Mouse (Mus musculus) frontal cortex, adult 2 months (tissue): ENCODE measurements around the gene Tmem221. TPM values are rescaled to one million over a fixed set of nuclear protein-coding genes. Genes with fewer than 3 reads are reported as not detected.

Source experiments
- DNase-seq, 2 experiments: peaks; one replicate each; pipeline ENCODE4 v3.0.0; 2022; ENCODE audit warnings: low spot score in 1 of 2; ENCODE audit errors: extremely low spot score in 1 of 2
- polyA plus RNA-seq: library from polyadenylated mRNA; depleted of rRNA; stranded (reverse); fragments of >200 nt; gene quantifications from 2 replicates; pipeline ENCODE4 v1.2.3, GENCODE M21; 2012; rRNA removed

The Tmem221 gene
- polyA plus RNA-seq, 1 experiment, result 0.14 TPM

DNA sequence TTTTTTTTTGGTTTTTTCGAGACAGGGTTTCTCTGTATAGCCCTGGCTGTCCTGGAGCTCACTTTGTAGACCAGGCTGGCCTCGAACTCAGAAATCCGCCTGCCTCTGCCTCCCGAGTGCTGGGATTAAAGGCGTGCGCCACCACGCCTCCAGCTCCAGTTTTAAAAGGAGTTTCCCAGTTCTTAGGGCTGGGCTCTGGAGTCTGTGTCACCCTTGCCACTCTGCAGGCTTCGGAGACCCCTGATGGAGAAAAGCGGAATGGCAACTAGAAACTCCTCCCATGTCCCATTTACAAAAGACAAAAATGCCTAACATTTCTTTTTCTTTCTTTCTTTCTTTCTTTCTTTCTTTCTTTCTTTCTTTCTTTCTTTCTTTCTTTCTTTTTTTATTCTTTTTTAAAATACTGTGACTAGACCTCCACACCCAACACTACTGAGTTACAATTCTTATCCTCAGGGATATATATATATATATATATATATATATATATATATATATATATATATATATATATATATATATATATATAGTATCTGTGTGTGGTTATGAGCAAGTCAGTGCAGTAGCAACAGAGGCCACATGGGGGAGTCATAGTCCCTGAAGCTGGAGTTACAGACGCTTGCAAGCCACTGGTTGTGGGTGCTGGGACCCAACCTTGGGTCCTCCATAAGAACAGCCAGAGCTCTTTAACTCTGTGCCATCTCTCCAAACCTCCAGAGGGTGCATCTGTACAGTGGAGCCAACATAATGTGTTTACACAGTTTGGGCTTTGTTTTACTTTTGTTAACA lies 39.4 kb downstream of the Tmem221 start:
- peak in 1 of 2 experiments; percentile 51 for DNase-seq

DNA sequence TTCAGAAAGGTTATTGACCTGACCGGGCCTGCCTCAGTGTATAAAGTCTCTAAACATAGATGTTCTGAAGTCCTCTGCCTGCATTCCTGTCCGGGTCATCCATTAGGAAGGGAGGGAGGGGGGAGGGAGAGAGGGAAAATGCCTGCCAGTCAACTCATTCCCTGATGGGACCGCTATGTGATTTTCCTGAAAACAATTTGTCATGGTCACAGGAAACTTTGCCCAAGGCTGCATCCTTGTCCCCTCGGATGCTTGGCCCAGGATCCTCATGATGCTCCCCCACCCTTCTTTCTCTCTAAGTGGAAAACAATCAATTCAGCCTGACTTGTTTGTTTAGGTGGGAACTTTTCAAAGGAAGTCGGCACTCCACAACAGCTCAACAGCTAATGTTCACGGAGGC lies 41.9 kb downstream of the Tmem221 start:
- no peak for DNase-seq

DNA sequence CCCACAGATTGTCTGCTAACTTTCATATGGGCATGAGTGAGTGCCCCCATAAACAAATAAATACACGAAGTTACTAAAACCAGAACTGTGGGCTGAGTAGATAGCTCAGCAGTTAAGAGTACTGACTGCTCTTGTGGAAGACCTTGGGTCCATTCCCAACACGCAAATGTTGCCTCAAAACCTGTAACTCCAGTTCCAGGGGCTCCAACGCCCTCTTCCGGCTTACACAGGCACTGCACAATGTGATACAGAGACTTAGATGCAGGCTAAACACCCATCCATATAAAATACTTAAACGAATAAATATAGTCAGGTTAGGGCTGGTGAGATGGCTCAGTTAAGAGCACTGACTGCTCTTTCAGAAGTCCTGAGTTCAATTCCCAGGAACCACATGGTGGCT lies 43.6 kb downstream of the Tmem221 start:
- DNase-seq, result no peak

DNA sequence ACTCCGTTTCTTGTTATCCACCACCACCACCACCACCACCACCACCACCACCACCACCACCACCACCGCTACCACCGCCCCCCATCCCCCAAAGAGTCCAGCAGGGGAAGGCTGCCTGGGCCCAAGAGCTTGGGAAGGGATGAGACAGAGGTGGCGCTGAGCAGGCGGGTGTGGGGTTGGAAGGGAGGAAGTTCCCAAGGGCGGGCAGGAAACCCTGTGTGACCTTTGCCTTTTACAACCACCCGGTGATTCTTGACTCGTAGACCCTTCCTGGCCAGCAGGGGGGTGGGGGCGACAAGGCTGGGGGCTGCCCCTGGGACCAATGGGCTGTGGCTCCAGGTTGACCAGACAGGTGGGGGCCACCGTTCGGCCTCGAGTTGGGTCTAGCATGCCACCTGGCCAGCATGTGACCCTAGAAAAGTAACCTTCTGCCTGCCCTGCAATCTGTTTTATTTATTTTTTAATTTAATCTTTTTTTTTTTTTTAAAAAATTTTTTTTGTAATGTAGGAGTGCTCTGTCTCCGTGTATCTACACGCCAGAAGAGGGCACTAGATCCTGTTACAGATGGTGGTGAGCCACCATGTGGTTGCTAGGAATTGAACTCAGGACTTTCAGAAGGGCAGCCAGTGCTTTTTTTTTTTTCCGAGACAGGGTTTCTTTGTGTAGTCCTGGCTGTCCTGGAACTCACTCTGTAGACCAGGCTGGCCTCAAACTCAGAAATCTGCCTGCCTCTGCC lies 45.5 kb downstream of the Tmem221 start:
- no peak for DNase-seq

DNA sequence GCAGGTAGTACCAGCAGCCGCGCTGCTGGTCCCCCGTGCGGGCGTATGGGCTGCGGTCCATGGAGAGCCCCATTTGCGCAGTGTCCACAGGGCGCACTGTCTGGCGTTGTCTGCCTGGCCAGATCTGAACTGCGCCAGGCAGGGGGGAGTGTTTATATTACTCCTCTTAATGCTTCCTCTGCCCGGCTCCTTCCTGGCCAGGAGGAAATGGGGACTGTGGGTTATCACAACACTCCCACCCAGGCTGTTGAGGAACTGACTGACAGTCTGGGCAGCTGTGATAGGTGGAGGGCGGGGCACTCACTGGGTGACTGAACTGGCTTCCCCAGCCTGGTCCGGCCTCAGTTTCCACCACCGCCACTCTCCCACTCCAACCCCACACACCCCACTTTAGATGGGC lies 47.0 kb downstream of the Tmem221 start, which contains the start of gene Plvap:
Gene Plvap, minus strand, starts transcription at position 109 of the 400 bp plus-strand sequence.
- no peak for DNase-seq

DNA sequence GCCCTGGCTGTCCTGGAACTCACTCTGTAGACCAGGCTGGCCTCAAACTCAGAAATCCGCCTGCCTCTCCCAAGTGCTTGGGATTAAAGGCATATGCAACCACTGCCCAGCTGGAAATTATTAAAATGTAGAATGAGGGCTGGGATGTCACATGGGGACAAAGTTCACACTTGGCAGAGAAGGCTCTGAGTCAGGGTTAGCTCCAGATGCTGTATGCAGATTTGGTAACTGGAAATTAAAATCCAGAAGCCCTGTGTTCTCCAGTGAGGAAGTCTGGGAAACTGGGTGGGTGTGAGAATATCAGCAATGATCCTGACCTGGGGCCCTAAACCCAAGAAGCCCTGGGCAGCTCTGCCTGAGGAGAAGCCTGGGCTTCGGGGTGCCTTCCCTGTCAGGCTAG lies 49.4 kb downstream of the Tmem221 start:
- DNase-seq, result no peak

DNA sequence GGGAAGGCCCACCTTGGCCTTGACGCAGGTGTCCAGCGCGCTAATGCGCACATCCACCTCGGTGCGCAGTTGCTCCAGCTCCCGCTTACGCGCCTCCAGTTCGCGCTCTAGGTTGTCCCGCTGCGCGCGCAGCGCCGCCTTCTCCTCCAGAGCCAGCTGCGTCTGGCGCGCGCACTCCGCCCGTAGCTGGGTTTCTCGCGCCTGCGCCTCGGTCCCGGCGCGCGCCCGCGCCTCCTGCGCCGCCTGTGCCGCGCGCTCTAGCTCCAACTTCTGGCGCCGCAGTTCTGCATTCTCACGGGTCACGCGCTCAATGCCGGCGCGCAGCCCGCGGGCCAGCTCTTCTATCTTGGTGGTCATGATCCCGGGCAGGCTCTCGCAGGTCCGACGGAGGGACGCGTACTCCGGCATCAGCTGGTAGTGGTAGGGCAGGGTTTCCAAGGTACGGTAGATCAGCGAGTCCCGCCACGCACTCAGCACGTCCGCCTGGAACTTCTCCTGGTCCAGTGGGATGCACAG lies 51.0 kb downstream of the Tmem221 start:
- peak; percentile 60 to 86 for DNase-seq

DNA sequence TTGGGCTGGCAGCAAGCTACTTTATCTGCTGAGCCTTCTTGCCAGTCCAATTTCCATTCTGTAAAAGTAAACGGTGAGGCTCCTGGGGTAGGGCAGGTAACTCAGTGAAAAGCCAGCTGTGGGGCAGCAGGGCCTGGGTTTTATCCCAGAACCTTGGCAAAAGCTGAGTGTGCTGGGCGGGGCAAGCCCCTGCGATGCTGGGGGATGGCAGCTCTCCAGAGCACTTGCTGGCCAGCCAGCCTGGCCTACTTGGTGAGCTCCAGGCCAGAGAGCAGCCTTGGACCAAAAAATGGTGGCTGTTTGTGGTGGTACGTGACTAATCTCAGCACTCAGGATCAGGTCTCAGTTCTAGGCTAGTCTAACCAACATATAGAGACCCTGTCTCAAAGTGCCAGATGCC lies 52.7 kb downstream of the Tmem221 start:
- no peak for DNase-seq

DNA sequence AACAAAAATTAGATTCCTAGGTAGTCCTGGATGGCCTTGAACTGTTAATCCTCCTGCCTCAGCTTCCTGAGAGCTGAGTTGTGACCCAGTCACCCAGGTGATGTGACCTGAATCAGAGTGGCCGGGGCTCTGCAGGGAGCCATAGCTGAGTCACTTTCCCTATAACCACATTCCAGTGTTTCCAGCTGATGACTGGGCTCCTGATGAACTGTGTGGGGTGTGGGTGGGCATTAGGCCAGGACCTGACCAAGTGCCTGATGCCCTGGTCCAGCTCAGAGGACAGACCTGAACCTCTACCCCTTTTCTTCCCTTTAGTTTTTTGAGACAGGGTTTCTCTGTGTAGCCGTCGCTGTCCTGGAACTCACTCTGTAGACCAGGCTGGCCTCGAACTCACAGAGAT lies 53.3 kb downstream of the Tmem221 start:
- no peak for DNase-seq

DNA sequence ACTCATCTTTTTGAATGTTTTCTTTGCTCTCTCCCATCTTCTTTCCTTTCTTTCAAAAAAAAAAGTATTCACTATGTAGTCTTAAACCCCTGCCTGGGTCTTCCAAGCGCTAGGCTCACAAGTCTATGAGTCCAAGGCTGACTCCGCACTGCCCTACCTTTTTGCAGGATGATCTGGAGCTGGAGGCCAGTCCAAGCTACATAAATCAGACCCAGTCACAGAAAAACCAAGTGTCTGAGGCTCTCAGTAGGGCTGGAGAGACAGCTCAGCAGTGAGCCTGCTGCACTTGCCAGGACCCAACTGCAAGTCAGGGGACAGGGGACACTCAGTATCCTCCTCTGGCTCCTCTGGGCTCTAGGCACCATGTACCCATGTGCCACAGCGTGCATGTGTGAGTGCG lies 54.3 kb downstream of the Tmem221 start:
- no peak for DNase-seq

Other genes with a start within 250 kb of the Tmem221 start
- 174 and 195 TPM in 2 replicates for gene Use1, start 192.0 kb downstream of the Tmem221 start, polyA plus RNA-seq
- gene Ocel1, start 187.6 kb downstream of the Tmem221 start, polyA plus RNA-seq, result 11.4 and 12.9 TPM in 2 replicates
- 42.5 and 42.8 TPM in 2 replicates for gene Nr2f6, start 176.9 kb downstream of the Tmem221 start, polyA plus RNA-seq
- 8.9 and 11.8 TPM in 2 replicates for gene Ushbp1, start 163.1 kb downstream of the Tmem221 start, polyA plus RNA-seq
- gene Babam1, start 162.0 kb downstream of the Tmem221 start, polyA plus RNA-seq, result 131 and 140 TPM in 2 replicates
- gene Ankle1, start 152.9 kb downstream of the Tmem221 start, polyA plus RNA-seq, result 0.56 and 1.2 TPM in 2 replicates
- 380 and 404 TPM in 2 replicates for gene Abhd8, start 95.2 kb downstream of the Tmem221 start, polyA plus RNA-seq
- 45.0 and 57.4 TPM in 2 replicates for gene Mrpl34, start 93.9 kb downstream of the Tmem221 start, polyA plus RNA-seq
- gene Dda1, start 89.7 kb downstream of the Tmem221 start, polyA plus RNA-seq, result 123 and 146 TPM in 2 replicates
- 74.5 and 77.0 TPM in 2 replicates for gene Ano8, start 72.9 kb downstream of the Tmem221 start, polyA plus RNA-seq
- 32.4 and 34.4 TPM in 2 replicates for gene Gtpbp3, start 70.8 kb downstream of the Tmem221 start, polyA plus RNA-seq
- 9.7 and 13.6 TPM in 2 replicates for gene Plvap, start 47.1 kb downstream of the Tmem221 start, polyA plus RNA-seq
- gene Ccdc194, start 33.2 kb downstream of the Tmem221 start, polyA plus RNA-seq, result not detected in 2 replicates
- 20.9 and 22.9 TPM in 2 replicates for gene Bst2, start 21.4 kb downstream of the Tmem221 start, polyA plus RNA-seq
- gene Mvb12a, start 15.9 kb downstream of the Tmem221 start, polyA plus RNA-seq, result 81.2 and 87.6 TPM in 2 replicates
- gene Nxnl1, start 7.7 kb upstream of the Tmem221 start, polyA plus RNA-seq, result 0.06 TPM in 1 of 2 replicates, not detected in the other
- gene Slc27a1, start 10.0 kb upstream of the Tmem221 start, polyA plus RNA-seq, result 183 and 191 TPM in 2 replicates
- 45.6 and 51.6 TPM in 2 replicates for gene Pgls, start 33.3 kb upstream of the Tmem221 start, polyA plus RNA-seq
- gene Fam129c, start 38.8 kb upstream of the Tmem221 start, polyA plus RNA-seq, result 4.3 and 4.5 TPM in 2 replicates
- 99.4 and 104 TPM in 2 replicates for gene Colgalt1, start 52.1 kb upstream of the Tmem221 start, polyA plus RNA-seq
- 172 and 176 TPM in 2 replicates for gene Unc13a, start 112.9 kb upstream of the Tmem221 start, polyA plus RNA-seq
- 5.6 and 5.7 TPM in 2 replicates for gene Jak3, start 117.4 kb upstream of the Tmem221 start, polyA plus RNA-seq
- gene Insl3, start 130.3 kb upstream of the Tmem221 start, polyA plus RNA-seq, result 1.4 and 1.8 TPM in 2 replicates
- gene B3gnt3, start 142.9 kb upstream of the Tmem221 start, polyA plus RNA-seq, result 0.71 and 1.0 TPM in 2 replicates
- 201 and 208 TPM in 2 replicates for gene Fcho1, start 166.8 kb upstream of the Tmem221 start, polyA plus RNA-seq